Mouse (Mus musculus) CH12F3 (cell line): Measurements from ENCODE around the gene Cyp2j5.
"Not testable (repeated sequence)": the region's sequence is repeated elsewhere in the genome, so short reads cannot be mapped to it uniquely, and the experiment has no call there.

Experiments used
- in situ Hi-C: fragments of 300-500 bp; cut with MboI; formaldehyde crosslinking; loops from 2 replicates; pipeline ENCODE4 v1.14.3; 2020; ENCODE audit warnings: low sequenced_read_pairs

The Cyp2j5 gene

GRCm38 (mm10) chr4:96663991-96664390 is at the start of gene Cyp2j5:
TSS of gene Cyp2j5 (minus strand) at chr4:96664154.
- in situ Hi-C loops, result no loop called here

GRCm38 (mm10) chr4:96705281-96705951 is 41.5 kb upstream of the Cyp2j5 start:
- in situ Hi-C loops, result no loop called here

GRCm38 (mm10) chr4:96698218-96698561 is 34.2 kb upstream of the Cyp2j5 start:
- in situ Hi-C loops, result no loop called here

DNA sequence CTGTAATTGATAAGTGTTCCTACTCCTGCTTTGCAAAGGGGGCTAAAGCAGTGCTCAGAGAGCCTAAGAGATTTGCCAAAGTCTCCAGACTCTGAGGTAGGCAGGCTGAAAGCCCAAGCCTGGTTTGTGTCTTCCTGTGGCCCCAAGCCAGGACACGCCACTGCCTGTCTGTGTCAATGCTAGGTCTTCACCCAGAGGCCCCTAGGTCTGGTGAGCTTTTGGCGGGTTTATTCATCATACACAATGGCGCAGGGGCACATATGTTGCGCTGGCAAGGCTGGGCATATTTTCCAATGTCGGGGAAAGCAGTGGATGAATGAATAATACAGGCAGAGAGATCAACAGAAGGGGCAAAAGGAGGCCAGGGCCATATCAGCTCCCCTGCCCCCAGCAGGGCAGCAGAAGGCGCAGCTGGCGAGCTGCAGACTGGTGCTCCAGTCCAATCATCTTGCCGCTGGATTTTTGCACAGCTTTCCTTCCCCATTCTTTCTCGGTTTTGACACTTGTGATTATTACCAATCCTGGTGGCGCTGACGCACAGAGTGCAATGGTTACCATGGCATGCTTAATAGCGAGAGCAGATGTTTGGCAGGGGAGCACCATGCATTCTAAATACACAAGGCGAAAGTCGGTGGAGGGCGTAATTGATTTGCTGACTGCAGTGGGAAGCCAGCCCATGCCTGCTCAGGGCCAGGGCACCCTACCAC is 33.7 kb upstream of the Cyp2j5 start:
- in situ Hi-C loops, result no loop called here

DNA sequence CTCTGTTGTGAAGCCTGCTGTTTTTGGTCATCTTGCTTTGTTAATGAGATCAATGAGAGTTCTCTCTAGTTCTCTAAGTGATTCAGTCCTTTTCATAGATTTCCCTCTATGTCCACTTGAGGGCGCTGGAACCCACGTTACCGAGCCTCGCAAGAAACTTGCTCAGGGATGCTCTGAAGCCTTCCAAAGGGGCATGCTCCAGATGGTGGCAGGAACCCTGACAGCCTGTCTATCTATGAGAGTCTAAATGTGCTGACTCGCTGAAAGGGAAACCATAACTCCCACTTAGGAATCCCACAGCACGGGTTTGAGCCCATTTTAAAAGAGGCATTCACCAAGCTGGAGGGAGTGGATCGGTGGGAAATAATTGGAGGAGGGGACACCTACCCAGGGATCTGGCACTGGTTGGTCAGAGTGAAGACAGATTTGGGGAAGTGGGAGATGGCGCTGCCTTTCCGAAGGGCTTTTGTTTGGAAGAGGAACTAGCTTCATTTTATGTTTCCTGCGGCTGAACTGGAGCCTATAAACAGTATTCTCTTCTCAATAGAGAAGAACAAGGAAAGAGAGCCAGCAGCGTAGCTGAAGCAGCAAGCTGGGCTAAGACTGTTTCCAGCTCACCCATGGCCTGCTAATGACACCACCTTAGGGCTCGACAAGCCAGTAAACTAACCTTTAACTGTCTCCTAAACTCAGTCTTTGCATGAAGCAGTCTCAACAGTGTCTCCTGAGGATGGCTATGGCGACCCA is 32.8 kb upstream of the Cyp2j5 start:
- in situ Hi-C loops, result no loop called here

- in situ Hi-C loops, result no loop called here
Measured at GRCm38 (mm10) chr4:96687358-96687803, 23.4 kb upstream of the Cyp2j5 start.

DNA sequence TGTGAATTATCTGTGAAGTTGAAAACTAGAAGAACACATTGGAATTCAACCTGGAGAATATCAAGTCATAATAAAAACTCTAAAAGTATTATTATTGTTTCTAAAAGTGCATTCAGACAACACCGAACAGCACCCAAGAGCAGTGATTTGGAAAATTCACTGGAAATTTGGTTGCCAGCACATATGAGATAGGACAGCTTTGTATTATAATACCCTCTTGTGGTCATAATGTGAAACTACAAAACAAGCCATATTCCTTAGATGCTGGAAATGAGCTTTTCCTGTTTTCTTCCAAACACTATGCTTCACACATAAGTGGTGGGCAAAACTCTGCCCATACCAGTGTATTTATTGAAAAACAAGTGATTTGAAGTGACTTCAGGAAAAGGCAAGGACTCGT is 19.5 kb upstream of the Cyp2j5 start:
- in situ Hi-C loops, result no loop called here

DNA sequence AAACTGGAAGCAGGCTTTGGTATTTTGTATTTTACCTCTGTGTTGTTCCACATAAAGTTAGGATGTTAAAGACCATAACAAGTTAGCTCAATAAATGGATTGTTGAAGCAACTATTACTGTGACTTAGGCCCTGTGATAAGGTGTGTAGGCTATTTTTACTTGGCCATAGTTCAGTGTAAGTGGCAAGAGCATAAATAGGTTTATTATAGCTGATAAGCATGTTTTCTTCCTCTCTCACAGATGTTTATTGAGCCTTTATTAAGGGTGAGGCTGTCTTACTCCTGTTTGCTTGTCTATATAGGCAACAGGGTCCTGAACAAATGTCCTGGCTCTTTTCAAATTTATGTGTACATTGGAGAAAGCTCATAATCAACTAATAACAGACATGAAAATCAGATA is 17.0 kb upstream of the Cyp2j5 start:
- in situ Hi-C loops, result no loop called here

DNA sequence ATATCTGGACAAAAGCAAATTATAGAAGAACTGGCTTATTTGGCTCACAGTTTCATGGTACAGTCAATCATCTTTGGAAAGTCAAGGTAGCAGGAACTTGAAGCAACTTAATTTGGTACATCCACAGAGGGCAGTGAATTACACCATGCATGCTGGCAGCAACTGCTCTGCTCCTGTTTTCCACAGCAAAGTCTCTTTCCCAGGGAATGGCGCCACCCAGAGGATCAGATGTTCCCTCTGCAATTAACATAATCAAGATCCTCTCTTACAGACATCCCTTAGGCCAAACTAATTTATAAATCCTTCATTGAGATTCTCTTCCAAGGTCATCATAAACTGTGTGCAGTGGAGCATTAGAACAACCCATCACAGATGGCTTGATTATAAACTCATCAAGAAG is 16.3 kb upstream of the Cyp2j5 start:
- in situ Hi-C loops, result no loop called here

GRCm38 (mm10) chr4:96664668-96665454 is 907 bp upstream of the Cyp2j5 start:
- in situ Hi-C loops, result no loop called here

DNA sequence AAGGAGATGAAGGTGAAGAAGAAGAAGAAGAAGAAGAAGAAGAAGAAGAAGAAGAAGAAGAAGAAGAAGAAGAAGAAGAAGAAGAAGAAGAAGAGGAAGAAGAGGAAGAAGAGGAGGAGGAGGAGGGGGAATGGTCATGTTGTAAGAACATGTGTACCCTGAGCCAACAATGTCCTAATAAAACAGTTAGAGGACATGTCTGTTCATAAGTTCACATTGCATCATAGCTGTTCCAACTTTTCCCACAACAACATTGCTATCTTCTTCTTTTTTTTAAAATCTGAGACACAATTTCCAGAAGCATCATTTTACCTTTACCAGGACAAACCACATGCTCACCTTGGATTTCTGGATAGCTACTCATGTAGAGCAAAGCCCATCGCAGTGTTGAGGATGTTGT is 28.5 kb downstream of the Cyp2j5 start:
- in situ Hi-C loops, result no loop called here

DNA sequence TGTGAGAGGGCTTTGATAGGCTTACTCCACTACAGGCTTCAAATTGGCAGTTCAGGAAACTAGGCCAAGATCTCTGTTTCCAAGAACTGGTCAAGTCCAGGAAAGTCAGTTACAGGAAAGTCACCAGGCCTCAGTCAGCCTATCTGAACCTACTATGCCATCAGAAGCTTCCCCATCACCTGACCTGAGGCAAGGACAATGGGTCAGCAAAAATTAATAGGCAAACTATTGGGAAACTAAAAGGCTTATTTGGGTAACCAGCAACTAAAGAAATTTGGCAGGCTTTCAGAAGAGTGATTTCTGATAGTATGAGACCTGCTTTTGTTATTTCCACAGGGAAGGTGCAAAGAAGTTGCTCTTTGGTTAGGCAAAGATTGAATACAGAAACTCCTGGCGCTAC is 41.5 kb downstream of the Cyp2j5 start:
- in situ Hi-C loops, result no loop called here

- in situ Hi-C loops, result no loop called here
Measured at GRCm38 (mm10) chr4:96591791-96592150, 72.2 kb downstream of the Cyp2j5 start.

DNA sequence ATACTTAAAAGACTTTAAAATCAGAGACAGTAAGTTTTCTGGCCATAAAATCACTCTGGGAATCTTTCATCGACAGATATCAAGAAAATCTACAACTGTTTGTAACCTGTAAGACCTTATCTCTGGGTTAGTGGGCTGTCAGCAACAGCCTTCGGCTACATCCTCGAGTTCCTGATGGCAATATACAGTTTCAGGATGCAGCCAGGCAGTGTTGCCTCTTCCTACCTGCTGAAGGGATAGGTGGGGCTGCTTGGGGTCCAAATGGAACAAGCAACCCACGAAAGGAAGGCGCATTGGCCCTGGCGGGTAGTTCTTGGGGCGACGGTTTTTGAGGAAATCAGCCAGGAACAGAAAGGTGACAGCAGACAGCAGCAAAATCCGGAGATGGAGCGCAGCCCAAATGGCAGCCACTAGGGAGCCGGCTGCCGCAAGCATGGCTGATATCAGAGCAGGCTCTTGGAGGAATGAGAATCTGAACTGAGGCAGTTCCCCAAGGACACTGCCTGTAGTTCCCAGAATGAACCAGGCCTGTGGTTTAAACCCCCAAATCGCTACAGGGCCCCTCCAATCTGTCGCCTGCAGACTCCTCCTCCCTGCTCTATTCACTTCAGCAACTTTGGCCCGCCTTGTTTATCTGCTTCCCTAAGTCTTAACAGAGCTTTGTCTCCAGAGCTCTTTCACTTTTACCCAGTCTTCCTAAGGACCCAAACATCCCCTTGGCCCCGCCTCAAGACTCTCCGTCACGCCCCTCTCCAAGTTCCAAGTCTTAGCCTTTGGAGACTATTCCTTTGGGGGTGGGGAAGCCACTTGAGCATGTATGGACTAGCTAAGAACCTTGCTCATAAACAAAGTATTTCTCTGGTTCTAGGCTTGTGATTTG is 72.8 kb downstream of the Cyp2j5 start, which contains the start of gene Cyp2j9:
Gene Cyp2j9, minus strand, starts transcription at position 668 of the 880 bp plus-strand sequence.
- in situ Hi-C loops, result no loop called here

DNA sequence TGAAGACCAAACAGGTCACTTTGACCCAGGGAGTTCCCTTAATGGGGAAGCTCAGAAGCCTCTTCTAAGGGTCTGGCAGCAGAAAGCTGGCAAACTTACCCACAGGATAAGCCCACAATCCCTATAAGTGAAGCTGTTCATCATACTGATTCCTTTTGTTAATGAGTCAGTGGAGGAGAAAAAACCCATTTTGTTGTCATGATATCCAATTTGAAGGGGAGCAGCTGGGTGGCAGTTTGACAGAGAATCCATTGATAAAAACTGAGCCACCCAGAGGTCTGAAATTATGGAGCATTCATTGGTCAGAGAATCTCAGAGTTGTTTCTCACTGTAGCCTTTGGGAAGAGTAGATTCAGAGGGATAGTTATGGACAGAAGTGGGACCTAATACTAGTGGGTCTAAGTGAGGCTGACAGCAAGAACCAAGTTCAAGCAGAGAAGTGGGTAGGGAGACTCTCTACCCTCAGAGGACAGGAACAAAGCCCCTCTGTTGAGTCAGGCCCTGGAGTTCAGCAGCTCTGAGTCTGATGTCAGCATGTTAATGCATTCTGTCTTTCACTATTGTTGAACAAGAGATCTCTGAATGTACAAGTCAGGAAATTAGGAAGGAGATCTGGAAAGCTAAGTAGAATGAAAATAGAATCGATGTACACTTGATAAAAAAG is 82.4 kb downstream of the Cyp2j5 start:
- in situ Hi-C loops, result no loop called here

DNA sequence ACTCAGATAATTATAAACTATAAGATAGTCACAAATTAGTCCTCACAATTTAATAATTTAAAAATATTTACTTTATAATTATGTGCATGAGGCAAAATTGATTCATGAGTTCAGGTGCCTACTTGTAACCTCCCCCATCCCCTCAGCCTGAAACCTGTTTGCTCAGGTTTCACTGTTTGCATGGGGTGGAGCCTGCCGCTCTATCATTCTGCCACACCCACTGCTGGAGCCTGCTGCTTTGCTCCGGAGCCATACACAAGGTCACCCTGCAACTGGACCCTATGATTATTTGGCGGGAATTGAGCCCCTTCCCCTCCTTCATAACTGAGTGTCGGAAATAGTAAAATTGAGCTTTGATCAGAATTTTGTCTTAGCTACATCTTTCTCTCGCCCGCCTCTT is 83.6 kb downstream of the Cyp2j5 start:
- in situ Hi-C loops, result not testable (repeated sequence)
